Mouse (Mus musculus) stomach, postnatal 0 days (tissue): ENCODE data around the gene Scaf8.
"Not testable (repeated sequence)": the region's sequence is repeated elsewhere in the genome, so short reads cannot be mapped to it uniquely, and the experiment has no call there.

Experiments
- CTCF ChIP-seq: IDR thresholded peaks from 2 replicates; pipeline ENCODE4 v1.5.1; 2016; ENCODE audit warnings: antibody characterized with exemption, low read depth, mild to moderate bottlenecking, moderate library complexity
- EP300 ChIP-seq: optimal IDR thresholded peaks from 2 replicates; pipeline ENCODE3; 2016; ENCODE audit warnings: antibody characterized with exemption

DNA sequence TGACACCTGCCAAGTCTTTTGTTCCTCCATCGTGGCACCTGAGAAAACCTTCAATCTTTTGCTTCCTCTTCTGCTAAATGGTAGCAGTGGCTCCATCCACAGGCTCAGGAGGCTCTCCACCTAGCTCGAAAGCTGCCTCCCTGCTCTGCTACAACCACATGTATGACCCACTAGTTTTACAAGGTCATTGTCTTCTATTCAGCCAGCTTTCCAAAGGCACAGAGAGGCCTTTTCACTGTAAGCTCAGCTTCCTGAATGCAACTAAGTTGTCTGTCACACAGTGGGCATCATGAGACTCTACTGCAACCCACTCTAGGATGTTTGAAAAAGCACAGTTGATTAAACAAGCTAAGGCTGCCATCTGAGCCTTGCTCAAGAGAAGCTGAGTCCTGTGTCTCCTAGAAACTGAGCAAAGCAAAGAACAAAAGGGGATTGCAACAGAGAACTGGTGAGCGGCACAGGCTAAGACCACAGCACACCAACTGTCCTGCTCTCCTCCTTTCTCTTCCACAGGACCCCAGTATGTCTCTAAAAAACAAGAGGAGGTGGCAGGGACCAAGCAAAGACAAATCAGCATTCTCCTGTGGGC, 33.2 kb upstream of the Scaf8 start:
- not testable (repeated sequence) for TF ChIP-seq CTCF, EP300
